Mouse (Mus musculus) CD4-positive helper T cell, adult 2 months (primary cell): Measurements from ENCODE around the gene Ghdc.

ENCODE experiments used
- DNase-seq: peaks from one replicate; pipeline ENCODE4 v3.0.0-alpha.2; 2012; ENCODE audit warnings: low read depth, missing footprints, low spot score

Gene Ghdc

GRCm38 (mm10) chr11:100718462-100718861 lies 52.3 kb downstream of the Ghdc start:
- no peak for DNase-seq

- no peak for DNase-seq
Observed at GRCm38 (mm10) chr11:100716649-100717048, 54.1 kb downstream of the Ghdc start.
